Mouse (Mus musculus) embryonic fibroblast, embryonic 13.5 days (primary cell): ENCODE results near the gene BC005624.

Experiments used
- CTCF ChIP-seq: IDR thresholded peaks from 2 replicates; pipeline ENCODE4 v1.5.1; 2011; ENCODE audit warnings: mild to moderate bottlenecking, control low read depth, low read length, moderate library complexity, borderline replicate concordance; ENCODE audit not compliant: insufficient read depth
- POLR2A ChIP-seq: IDR thresholded peaks from 2 replicates; pipeline ENCODE4 v1.6.1; 2011; ENCODE audit warnings: low read depth, mild to moderate bottlenecking, control low read depth, low read length, moderate library complexity

DNA sequence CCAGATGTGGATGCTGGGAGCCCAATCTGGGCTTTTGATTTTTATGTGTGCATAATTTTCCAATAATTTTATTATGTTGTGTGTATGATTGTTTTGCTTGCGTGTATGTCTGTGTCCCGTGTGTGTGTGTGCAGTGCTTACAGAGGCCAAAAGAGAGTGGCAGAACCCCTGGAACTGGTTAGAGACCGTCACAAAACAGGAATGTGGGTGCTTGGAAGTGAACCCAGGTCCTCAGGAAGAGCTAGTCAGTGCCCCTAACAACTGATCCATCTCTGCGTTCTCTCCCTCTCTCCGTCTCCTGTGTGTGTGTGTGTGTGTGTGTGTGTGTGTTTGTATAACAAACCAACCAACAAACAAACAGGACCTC lies 29.6 kb downstream of the BC005624 start:
- TF ChIP-seq POLR2A (no peak), CTCF (no peak)
